Mouse (Mus musculus): ENCODE measurements around the gene Scin. TPM values are rescaled to one million over a fixed set of nuclear protein-coding genes. Genes with fewer than 3 reads are reported as not detected.

Scin gene
- polyA plus RNA-seq, 1 experiment from 2014 or later = not detected

DNA sequence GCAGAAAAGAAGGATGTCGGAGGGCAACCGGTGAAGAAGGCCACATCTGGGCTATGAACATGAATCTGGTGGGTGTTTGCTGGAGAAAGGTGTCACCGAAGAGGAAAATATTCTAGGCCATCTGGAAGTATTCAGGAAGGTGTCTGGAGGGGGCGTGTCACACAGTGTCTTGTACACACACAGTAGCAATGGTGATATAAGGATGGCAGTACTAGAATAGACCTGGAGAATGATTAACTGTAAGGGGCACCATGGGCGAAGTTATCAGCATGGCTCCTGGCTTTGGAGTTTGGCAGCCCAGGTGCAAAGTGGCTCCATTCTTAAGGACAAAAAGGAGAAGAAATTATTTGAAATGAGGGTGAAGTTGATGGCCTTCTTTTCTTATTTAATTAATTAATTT lies 17.8 kb downstream of the Scin start:
- H3K9me3 ChIP-seq (ENCODE audit: control insufficient read depth, low read length) = no peaks in the 10 kb centered on the region
- H3K4me2 ChIP-seq (ENCODE audit: low read length) = no peak overlapping the region
- no peak for ATAC-seq
- 86% methylated on average over 5 of the region's 5 CpGs for WGBS
- no peaks in the 10 kb centered on the region for H3K27me3 ChIP-seq (replicated peaks; ENCODE audit: control insufficient read depth, insufficient read depth, low read length)
- H3K9ac ChIP-seq (ENCODE audit: low read depth, low read length) = no peak overlapping the region
- no peaks in the 10 kb centered on the region for H3K36me3 ChIP-seq (ENCODE audit: control insufficient read depth, insufficient read depth, low read length)
- H3K27ac ChIP-seq (ENCODE audit: low read depth, low read length) = no peak overlapping the region
- no peak overlapping the region for H3K4me3 ChIP-seq (ENCODE audit: low read length)
- no peaks in the 10 kb centered on the region for H3K4me1 ChIP-seq (ENCODE audit: control insufficient read depth, insufficient read depth, low read depth, low read length)

DNA sequence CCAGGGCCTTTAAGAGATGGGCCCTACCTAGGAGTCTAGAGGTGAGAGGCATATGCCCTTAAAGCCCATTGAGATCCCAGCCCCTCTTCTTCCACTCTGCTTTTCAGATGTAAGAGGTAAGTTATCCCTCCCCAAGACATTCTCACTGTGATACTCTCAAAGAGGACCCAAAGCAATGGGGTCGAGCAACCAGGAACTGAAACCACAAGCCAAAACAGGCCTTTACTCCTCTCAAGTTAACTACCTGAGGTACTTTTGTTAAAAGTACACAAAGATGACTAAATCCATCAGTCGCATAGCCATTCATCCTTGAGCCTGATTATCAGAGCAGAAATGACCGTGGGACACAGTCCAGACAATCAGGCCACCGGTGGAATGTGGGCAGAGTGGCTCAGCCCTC lies 19.1 kb downstream of the Scin start:
- no peak overlapping the region for H3K27ac ChIP-seq (ENCODE audit: low read depth, low read length)
- no peaks in the 10 kb centered on the region for H3K27me3 ChIP-seq (replicated peaks; ENCODE audit: control insufficient read depth, insufficient read depth, low read length)
- H3K4me3 ChIP-seq (ENCODE audit: low read length) = no peak overlapping the region
- no peaks in the 10 kb centered on the region for H3K9me3 ChIP-seq (ENCODE audit: control insufficient read depth, low read length)
- no peak for ATAC-seq
- 94% methylated on average over 4 of the region's 4 CpGs for WGBS
- H3K36me3 ChIP-seq (ENCODE audit: control insufficient read depth, insufficient read depth, low read length) = no peaks in the 10 kb centered on the region
- no peaks in the 10 kb centered on the region for H3K4me1 ChIP-seq (ENCODE audit: control insufficient read depth, insufficient read depth, low read depth, low read length)
- H3K9ac ChIP-seq (ENCODE audit: low read depth, low read length) = no peak overlapping the region
- no peak overlapping the region for H3K4me2 ChIP-seq (ENCODE audit: low read length)

DNA sequence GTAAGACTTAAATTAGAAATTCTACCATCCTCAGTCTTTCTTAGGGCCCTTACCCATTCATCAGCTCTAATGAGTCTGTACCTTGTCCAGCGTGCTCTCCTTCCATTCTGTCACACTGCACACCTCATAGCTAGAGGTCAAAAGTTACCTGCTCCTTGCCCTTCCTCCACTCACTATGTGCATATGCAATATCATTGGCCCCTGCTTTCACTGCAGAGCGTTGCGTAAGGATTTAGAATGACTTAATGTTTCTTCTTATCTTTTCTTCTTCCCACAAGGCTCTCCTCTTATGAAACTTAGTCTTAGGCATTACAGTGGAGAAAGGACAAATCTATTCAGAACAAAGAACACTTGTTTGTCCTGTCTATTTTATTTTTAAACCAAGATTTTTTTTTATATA lies 20.0 kb downstream of the Scin start:
- no peaks in the 10 kb centered on the region for H3K27me3 ChIP-seq (replicated peaks; ENCODE audit: control insufficient read depth, insufficient read depth, low read length)
- H3K9ac ChIP-seq (ENCODE audit: low read depth, low read length) = no peak overlapping the region
- 92% methylated on average over 3 of the region's 3 CpGs for WGBS
- H3K9me3 ChIP-seq (ENCODE audit: control insufficient read depth, low read length) = no peaks in the 10 kb centered on the region
- no peaks in the 10 kb centered on the region for H3K36me3 ChIP-seq (ENCODE audit: control insufficient read depth, insufficient read depth, low read length)
- H3K4me1 ChIP-seq (ENCODE audit: control insufficient read depth, insufficient read depth, low read depth, low read length) = no peaks in the 10 kb centered on the region
- no peak overlapping the region for H3K4me3 ChIP-seq (ENCODE audit: low read length)
- no peak for ATAC-seq
- H3K4me2 ChIP-seq (ENCODE audit: low read length) = no peak overlapping the region
- no peak overlapping the region for H3K27ac ChIP-seq (ENCODE audit: low read depth, low read length)

DNA sequence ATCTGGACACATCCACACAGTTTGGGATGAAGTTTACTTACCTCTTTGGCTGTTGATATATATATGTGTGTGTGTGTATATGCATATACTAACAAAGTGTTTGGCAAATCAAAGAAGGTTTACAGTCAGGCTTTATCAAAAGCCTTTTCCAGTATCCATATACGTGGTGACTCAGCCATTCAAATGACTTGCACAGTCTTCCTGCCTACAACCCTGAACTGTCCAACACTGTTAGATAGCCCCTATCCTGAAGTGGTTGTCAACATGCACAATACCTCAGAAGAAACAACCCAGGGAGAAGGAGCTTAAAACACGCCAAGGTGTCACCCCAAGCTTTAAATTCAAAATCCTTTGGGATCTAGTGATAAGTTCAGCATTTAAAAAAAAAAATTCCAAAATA lies 20.4 kb downstream of the Scin start:
- Histone ChIP-seq H3K4me2 (ENCODE audit: low read length) (no peak overlapping the region), H3K9me3 (ENCODE audit: control insufficient read depth, low read length) (no peaks in the 10 kb centered on the region), H3K27me3 (replicated peaks; ENCODE audit: control insufficient read depth, insufficient read depth, low read length) (no peaks in the 10 kb centered on the region), H3K9ac (ENCODE audit: low read depth, low read length) (no peak overlapping the region), H3K36me3 (ENCODE audit: control insufficient read depth, insufficient read depth, low read length) (no peaks in the 10 kb centered on the region), H3K4me1 (ENCODE audit: control insufficient read depth, insufficient read depth, low read depth, low read length) (no peaks in the 10 kb centered on the region), H3K4me3 (ENCODE audit: low read length) (no peak overlapping the region), H3K27ac (ENCODE audit: low read depth, low read length) (no peak overlapping the region)
- 84% methylated on average over 2 of the region's 2 CpGs for WGBS
- no peak for ATAC-seq

GRCm38 (mm10) chr12:40109227-40109626 lies 24.8 kb downstream of the Scin start:
- H3K27ac ChIP-seq (ENCODE audit: low read depth, low read length) = no peak overlapping the region
- H3K27me3 ChIP-seq (replicated peaks; ENCODE audit: control insufficient read depth, insufficient read depth, low read length) = no peaks in the 10 kb centered on the region
- no peak for ATAC-seq
- H3K4me1 ChIP-seq (ENCODE audit: control insufficient read depth, insufficient read depth, low read depth, low read length) = no peaks in the 10 kb centered on the region
- no peaks in the 10 kb centered on the region for H3K9me3 ChIP-seq (ENCODE audit: control insufficient read depth, low read length)
- no peak overlapping the region for H3K4me2 ChIP-seq (ENCODE audit: low read length)
- H3K4me3 ChIP-seq (ENCODE audit: low read length) = no peak overlapping the region
- 85% methylated on average over 1 of the region's 1 CpGs for WGBS
- H3K36me3 ChIP-seq (ENCODE audit: control insufficient read depth, insufficient read depth, low read length) = no peaks in the 10 kb centered on the region
- H3K9ac ChIP-seq (ENCODE audit: low read depth, low read length) = no peak overlapping the region

GRCm38 (mm10) chr12:40108143-40108542 lies 25.9 kb downstream of the Scin start:
- Histone ChIP-seq H3K27me3 (replicated peaks; ENCODE audit: control insufficient read depth, insufficient read depth, low read length) (no peaks in the 10 kb centered on the region), H3K9ac (ENCODE audit: low read depth, low read length) (no peak overlapping the region), H3K4me2 (ENCODE audit: low read length) (no peak overlapping the region), H3K4me3 (ENCODE audit: low read length) (no peak overlapping the region), H3K36me3 (ENCODE audit: control insufficient read depth, insufficient read depth, low read length) (no peaks in the 10 kb centered on the region), H3K27ac (ENCODE audit: low read depth, low read length) (no peak overlapping the region), H3K4me1 (ENCODE audit: control insufficient read depth, insufficient read depth, low read depth, low read length) (no peaks in the 10 kb centered on the region), H3K9me3 (ENCODE audit: control insufficient read depth, low read length) (no peaks in the 10 kb centered on the region)
- WGBS = 86% methylated on average over 2 of the region's 2 CpGs
- ATAC-seq = no peak

DNA sequence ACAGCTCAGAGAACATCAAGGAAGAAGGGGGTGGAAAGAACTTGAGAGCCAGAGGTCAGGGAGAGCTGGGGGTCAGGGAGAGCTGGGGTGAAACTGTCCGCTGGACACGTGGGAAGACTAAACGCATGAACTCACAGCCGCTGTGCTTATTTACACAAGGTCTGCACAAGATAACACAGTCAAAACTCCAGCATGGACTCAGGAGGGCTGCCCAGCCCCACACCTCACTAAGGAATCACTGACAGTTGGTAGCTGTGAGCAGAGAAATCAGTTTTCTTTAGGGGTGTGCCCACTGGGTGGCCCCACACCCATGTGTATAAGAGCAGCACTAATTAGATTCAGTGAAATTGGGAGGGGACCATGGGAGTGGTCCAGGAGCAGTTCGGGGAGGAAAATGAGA lies 27.2 kb downstream of the Scin start:
- Histone ChIP-seq H3K9ac (ENCODE audit: low read depth, low read length) (no peak overlapping the region), H3K4me1 (ENCODE audit: control insufficient read depth, insufficient read depth, low read depth, low read length) (no peaks in the 10 kb centered on the region), H3K36me3 (ENCODE audit: control insufficient read depth, insufficient read depth, low read length) (no peaks in the 10 kb centered on the region), H3K4me3 (ENCODE audit: low read length) (no peak overlapping the region), H3K27ac (ENCODE audit: low read depth, low read length) (no peak overlapping the region), H3K4me2 (ENCODE audit: low read length) (no peak overlapping the region), H3K9me3 (ENCODE audit: control insufficient read depth, low read length) (no peaks in the 10 kb centered on the region), H3K27me3 (replicated peaks; ENCODE audit: control insufficient read depth, insufficient read depth, low read length) (no peaks in the 10 kb centered on the region)
- WGBS = 73% methylated on average over 5 of the region's 5 CpGs
- no peak for ATAC-seq

- Histone ChIP-seq H3K4me3 (ENCODE audit: low read length) (no peak overlapping the region), H3K27me3 (replicated peaks; ENCODE audit: control insufficient read depth, insufficient read depth, low read length) (no peaks in the 10 kb centered on the region), H3K4me2 (ENCODE audit: low read length) (no peak overlapping the region), H3K27ac (ENCODE audit: low read depth, low read length) (no peak overlapping the region), H3K9ac (ENCODE audit: low read depth, low read length) (no peak overlapping the region), H3K4me1 (ENCODE audit: control insufficient read depth, insufficient read depth, low read depth, low read length) (no peaks in the 10 kb centered on the region), H3K36me3 (ENCODE audit: control insufficient read depth, insufficient read depth, low read length) (no peaks in the 10 kb centered on the region), H3K9me3 (ENCODE audit: control insufficient read depth, low read length) (no peaks in the 10 kb centered on the region)
- 85% methylated on average over 2 of the region's 2 CpGs for WGBS
- no peak for ATAC-seq
Measured at GRCm38 (mm10) chr12:40104750-40105149, 29.3 kb downstream of the Scin start.

DNA sequence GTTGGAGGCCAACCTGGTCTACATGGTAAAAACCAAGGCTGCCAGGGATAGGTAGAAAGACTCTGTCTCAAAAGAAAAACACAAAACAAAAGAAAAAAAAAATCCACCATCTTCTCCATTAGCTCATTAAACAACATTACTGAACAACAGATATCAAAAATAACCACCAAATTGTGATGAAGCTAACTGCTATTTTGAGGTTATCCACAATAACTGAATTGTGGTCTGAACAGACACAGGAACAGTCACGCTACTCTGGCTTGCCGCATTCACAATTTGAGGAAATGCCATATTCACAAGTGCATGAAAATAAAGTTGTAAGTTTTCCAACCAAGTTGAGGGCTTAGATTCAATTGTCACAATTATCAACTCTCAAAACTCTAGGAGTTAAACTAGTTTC lies 31.7 kb downstream of the Scin start:
- ATAC-seq = no peak
- Histone ChIP-seq H3K36me3 (ENCODE audit: control insufficient read depth, insufficient read depth, low read length) (no peaks in the 10 kb centered on the region), H3K4me3 (ENCODE audit: low read length) (no peak overlapping the region), H3K4me1 (ENCODE audit: control insufficient read depth, insufficient read depth, low read depth, low read length) (no peaks in the 10 kb centered on the region), H3K27me3 (replicated peaks; ENCODE audit: control insufficient read depth, insufficient read depth, low read length) (no peaks in the 10 kb centered on the region), H3K27ac (ENCODE audit: low read depth, low read length) (no peak overlapping the region), H3K9ac (ENCODE audit: low read depth, low read length) (no peak overlapping the region), H3K4me2 (ENCODE audit: low read length) (no peak overlapping the region), H3K9me3 (ENCODE audit: control insufficient read depth, low read length) (no peaks in the 10 kb centered on the region)
- 98% methylated on average over 2 of the region's 2 CpGs for WGBS

DNA sequence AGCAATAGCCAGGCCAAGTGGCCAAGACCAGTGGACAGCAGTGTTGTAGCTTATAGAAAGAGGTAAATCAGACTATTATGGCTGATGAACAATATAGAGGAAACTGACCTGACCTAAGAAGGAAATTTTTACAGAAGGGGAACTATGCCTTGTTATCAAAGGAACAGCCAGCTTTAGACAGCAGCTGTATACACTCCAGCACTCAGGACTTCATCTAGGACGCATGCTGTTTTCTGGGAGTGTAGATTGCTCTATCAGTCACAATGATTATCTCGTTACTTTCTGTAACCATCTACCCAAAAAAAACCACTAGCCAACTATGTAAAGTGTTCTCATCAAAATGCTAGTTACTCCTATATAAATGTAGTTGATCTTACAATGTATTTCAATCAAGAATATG lies 34.6 kb downstream of the Scin start:
- ATAC-seq = no peak
- no peak overlapping the region for H3K9ac ChIP-seq (ENCODE audit: low read depth, low read length)
- H3K27me3 ChIP-seq (replicated peaks; ENCODE audit: control insufficient read depth, insufficient read depth, low read length) = no peaks in the 10 kb centered on the region
- 80% methylated on average over 2 of the region's 2 CpGs for WGBS
- no peaks in the 10 kb centered on the region for H3K9me3 ChIP-seq (ENCODE audit: control insufficient read depth, low read length)
- no peaks in the 10 kb centered on the region for H3K36me3 ChIP-seq (ENCODE audit: control insufficient read depth, insufficient read depth, low read length)
- H3K27ac ChIP-seq (ENCODE audit: low read depth, low read length) = no peak overlapping the region
- H3K4me3 ChIP-seq (ENCODE audit: low read length) = no peak overlapping the region
- no peaks in the 10 kb centered on the region for H3K4me1 ChIP-seq (ENCODE audit: control insufficient read depth, insufficient read depth, low read depth, low read length)
- H3K4me2 ChIP-seq (ENCODE audit: low read length) = no peak overlapping the region
